Mouse (Mus musculus) NIH3T3 (cell line): Measurements from ENCODE around the gene Dmrtc2.
A peak's percentile ranks its signal among the peaks of the same experiment; 100 is the strongest.
"Not testable (repeated sequence)": the region's sequence is repeated elsewhere in the genome, so short reads cannot be mapped to it uniquely, and the experiment has no call there.

ENCODE experiments used
- DNase-seq: peaks from one replicate; pipeline ENCODE4 v3.0.0-alpha.2; 2012; ENCODE audit warnings: low read depth

Gene Dmrtc2

DNA sequence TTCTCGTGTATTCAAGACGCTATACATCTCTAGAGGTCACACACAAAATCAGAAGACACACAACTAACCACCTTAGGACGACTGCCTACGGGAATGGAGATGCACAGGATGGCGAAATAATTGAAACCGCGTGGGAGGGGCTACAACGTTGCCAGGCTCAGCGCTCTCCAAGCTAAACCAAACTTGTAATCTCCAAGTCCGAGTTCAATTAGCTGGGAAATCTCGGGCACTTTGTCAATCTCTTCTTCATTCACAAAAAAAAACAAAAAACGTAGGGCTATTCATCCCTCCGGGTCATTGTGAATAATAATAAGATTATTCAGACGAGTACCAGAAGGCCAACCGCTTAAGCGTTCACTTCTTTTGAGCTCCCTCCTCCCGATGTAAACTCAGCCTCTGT lies 777 bp upstream of the Dmrtc2 start:
- no peak for DNase-seq

DNA sequence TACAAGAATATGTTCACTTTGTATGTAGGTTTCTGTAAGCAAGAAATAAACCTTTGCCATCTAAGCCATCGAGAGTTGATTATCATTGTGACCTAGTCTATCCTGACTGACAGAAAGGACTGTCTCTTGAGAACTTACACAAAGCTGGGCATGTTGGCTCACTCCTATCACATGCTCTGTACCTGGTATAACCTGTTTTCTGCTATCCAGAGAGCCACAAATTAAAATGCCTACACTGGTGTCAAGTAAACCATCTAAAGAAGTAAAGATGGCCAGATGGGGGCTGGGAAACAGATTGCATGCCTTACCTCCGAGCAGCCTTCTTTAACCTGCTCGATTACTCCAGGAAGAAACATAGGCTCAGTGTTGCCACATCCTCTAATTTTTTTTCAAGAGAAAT lies 7.7 kb downstream of the Dmrtc2 start:
- DNase-seq: no peak

DNA sequence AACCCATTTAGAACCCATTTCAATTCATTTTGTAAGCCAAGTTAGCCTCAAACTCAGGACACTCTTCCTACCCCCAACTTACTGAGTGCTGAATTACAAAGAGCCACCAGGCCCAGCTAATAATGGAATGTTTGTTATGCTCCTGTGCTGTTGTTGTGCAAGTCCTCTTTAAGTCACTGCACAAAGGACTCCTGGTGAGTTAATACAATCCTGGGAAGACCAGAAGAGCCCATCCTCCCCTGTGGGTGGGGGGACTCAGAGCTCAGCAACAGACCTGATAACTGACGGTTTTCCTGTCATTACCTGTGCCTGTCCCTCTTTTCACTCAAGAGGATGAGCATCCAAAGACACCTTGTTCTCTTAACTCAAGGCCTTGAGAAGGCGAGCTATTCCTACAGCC lies 9.8 kb downstream of the Dmrtc2 start:
- DNase-seq: no peak

DNA sequence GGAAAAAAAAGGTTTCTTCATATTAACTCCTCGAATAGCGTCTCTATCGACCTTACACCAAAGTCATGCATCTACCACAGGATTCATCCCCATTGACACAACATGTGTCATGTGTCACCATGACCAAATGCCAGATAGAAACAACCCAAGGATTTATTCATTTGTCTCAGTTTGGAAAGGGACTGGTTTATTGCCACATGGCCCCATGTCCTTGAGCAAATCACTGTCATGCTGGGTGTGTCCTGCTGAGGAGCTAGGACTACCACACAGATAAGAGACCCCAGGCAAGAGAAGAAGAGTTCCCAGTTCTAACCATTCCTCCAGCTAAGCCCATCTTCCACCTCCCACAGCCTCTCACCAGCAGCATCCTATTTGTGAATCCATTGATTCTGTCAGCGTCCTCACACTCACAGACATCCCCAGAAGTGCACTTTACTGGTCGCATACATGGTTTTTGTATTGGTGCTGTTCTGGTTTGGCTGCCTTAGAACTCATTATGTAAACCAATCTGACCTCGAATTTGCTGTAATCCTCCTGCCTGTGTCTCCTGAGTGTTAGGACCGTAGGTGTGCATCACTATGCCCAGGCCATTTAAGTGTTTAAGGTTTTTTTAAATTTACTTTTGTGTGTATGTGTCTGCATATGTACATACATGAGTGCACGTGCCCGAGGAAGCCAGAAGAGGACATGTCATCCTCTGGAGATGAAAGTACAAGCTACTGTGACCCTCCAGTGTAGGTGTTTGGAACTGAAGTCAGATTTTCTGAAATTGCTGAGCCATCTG lies 12.8 kb downstream of the Dmrtc2 start:
- no peak for DNase-seq

DNA sequence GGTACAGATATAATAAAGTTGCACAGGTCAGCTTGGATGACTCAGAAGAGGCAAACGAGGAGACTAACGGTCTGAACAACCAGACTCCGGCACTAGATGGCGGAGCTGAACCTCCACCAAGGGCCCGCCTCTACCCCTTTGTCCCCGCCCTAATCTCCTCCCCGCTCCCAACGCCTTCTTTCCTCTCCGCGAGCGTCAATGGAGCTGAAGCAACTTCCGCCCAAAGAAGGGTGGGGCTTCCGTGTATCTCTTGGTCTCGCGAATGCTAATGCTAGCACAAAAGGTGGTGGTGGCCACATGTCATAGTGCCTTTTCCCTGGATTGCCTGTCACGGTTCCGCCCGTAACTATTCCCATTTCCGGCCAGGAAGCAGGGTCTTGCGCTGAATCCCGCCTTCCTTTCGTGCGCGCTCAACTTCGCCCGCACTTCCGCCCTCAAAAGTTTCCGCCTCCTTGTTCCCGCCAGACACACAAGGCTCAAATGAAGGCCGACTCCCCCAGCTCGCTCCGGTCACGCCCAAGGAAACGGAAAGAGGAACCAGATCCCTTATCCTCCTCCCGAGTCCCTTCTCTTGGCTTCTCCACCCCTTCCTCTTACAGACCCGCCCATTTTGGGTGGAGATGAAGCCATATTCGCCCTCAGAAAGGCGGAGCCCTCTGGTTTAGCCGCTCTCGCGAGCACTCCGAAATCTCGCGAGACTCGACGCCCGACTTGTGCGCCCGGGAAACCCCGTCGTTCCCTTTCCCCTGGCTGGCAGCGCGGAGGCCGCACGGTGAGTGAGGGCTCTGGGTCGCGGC lies 14.2 kb downstream of the Dmrtc2 start, which contains the start of gene Rps19:
Gene Rps19 (plus strand): TSS at position 476 of the 797 bp plus-strand sequence.
- DNase-seq: peak; percentile 100

DNA sequence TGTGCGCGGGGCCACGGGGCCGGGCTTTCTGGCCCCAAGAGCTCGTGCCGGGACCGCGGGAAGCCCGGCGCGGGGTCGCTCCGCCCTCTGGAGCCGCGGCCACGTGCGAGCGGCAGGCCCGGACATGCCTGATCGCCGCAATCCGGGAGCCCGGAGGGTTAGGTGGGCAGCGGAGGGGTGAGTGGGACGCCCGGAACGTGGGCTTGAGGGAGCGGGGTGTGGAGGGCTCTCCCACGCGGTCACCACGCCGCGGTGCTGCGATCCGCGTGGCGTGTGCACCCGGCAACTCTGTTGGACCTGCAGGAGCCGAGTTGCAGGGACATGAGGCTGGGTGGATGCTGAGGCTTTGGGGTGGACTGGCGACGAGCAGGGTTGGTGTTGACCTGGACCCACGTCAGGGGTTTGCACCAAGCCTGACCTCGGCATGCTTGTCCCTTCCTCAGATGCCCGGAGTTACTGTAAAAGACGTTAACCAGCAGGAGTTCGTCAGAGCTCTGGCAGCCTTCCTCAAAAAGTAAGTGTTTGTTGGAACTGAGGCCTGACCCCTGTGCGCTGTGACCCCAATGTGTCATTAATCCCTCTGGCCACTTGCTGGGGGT lies 14.9 kb downstream of the Dmrtc2 start:
- peak; percentile 50 for DNase-seq

DNA sequence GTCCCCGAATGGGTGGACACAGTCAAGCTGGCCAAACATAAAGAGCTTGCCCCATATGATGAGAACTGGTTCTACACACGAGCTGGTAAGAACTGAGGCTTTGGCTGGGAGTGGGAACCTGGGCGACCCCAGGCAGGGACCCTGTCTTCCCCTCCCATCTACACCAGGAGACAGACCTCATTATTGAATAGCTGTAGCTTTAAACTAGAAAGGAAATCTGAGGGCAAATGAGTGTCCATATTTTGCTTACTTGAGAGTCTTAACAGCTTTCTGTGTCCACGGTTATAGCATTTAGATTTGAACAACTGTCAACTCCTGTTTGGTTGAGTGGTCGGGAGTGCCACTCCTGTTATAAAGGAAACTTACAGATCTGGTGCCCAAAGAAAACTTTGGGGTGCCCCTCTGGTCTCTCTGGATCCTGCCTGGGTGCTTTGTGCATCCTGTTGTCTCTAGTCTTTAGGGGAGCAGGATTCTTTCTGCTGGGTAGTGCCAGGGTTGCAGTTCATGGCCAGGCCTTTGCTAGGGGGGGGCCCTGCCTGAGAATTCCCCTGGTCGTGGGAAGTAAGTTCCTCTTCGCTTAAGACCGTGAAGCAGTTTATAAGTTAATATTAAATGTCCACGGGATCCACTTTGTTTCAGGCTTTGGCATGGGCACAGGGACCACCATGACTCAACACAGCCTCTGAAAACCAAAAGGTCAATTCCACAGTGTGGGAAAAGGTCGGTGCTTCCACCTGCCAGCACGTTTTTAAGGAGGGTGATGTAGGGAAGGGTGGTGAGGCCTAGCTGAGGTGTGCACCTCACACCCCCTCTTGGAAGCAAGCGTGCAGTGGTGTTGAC lies 15.8 kb downstream of the Dmrtc2 start:
- DNase-seq: peak; percentile 33

DNA sequence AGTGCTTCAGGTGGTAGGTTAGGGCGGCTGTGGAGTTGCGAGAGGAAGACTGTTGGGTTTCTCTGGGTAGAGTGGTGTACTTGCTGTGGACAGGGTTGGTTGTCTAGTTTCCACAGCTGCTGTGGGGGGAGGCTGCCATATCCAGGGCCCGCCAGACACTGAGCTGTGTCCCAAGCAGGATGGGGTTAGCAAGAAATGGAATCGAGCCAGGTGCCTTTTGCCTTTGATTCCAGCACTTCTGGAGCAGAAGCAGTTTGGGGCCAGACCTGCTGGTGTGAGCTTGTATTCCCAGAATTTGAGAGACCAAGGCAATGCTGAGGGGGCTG lies 16.4 kb downstream of the Dmrtc2 start:
- peak; percentile 53 for DNase-seq

DNA sequence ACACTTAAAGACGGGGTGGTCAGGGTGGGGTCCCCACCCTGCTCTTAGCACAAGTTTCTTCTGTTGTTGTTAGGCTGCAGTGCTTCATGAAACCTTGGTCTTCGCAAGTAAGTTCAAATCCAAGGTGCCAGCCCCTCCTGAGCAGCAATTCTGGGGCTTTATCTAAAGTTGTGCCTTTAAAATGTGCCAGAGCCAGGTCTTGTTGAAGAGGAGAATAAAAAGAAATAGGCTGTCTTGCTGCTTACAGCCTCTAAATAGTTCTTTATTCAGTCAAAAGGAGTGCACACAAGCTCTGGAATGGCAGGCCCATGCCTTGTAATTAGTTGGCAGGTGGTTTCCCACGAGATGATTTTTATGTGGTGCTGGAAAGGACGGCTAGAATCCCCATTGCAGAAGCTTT lies 17.2 kb downstream of the Dmrtc2 start:
- no peak for DNase-seq

DNA sequence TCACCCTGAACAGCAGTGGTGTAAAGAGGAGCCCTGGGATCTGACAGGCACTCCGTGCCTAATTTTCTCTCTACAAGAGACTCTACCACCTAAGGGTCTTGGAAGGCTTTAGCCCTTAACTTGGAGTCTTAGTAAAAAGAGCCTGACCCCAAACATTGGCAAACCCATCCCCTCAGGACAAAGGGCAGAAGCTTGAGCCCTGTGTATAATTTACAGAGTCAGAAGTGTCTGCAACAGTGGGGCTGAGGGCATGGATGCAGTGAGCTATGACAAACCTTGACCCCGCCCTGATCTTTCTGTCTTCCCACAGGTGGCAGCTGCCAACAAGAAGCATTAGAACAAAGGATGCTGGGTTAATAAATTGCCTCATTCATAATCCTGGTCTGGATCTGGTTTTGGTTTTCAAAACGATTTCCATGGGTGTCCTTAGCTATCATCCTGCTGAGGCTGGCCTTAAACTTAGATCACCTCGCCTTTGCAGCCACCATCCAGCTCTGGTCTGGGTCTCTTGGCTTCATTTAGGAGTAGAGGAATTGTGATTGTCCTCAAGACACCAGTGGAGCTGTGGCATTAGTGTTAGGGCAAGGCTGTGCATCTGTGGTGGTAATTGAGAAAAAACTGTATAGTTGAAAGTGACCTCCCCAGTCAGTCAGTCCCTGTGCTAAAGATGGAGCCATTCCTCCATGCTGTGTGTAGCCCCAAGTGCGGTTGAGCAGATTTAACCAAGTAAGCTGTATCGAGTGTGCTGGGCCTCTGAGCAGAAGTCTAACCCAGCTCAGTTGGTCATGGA lies 19.8 kb downstream of the Dmrtc2 start:
- DNase-seq: no peak

DNA sequence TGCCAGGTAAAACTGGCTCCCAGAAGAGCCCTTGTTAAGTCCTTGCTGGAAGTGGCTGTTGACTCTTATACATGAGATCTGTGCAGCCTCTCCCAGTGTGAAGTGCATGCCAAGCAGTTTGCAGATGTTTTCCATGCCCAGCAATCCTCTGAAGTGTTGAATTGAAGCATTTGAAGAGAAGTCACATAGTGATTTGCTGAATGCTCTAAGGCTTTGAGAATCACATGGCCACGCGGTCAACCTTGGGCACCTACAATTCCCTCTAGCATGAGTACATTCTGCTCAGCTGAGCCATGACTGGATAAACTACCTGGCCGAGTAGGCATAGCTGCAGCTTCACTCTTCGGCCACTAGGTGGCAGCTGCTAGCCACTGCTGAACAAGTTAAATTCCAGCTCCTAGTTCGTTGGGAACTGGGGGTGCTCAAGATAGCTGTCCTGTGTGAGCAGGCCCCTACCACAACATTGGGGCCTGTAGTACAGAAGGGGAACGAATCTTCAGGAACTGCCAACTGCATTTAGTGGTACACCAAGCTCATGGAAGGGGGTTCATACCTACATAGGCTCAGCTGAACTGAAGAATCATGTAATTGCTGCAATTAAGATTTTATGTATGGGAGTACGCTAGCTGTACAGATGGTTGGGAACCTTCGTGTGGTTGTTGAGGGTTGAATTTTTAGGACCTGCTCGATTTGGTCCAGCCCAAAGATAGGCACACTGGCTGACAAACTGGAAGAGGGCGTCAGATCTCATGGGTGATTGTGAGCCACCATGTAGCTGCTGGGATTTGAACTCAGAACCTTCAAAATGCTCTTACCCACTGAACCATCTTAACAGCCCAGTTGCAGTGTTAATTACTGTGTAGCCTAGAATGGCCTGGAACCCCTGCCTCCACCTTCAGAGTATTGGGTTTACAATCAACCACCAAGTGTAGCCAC lies 20.7 kb downstream of the Dmrtc2 start:
- DNase-seq: peak; percentile 91

DNA sequence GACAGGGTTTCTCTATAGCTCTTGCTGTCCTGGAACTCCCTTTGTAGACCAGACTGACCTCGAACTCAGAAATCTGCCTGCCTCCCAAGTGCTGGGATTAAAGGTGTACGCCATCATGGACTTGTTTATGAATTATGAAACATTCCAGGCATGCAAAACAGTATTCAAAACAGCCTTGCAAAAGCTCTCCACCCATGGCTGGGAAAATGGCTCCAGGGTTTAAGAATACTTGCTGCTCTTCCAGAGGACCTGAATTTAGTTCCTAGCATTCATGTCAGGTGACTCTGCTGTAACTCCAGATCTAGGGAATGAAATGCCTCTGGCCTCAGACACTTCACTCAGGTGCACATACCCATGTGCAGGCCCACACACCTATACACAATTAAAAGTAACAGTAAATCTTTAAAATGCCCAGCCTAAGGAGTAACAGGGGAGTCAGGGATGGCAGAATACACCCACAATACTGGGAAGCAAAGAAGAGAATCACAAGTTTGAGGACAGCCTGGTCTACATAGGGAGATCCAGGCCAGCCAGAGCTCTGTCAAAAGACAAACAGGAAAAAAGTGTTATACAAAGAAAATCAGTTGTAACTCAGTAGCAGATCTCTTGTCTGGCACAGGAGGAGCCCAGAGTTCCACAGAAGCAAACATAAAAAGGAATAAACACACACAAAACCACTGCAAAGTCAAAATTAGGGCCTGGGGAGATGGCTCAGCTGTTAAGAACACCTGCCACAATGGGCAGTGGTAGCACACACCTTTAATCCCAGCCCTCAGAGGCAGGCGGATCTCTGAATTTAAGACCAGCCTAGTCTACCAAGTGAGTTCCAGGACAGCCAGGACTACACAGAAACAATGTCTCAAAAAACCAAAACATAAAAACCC lies 21.6 kb downstream of the Dmrtc2 start:
- no peak for DNase-seq

DNA sequence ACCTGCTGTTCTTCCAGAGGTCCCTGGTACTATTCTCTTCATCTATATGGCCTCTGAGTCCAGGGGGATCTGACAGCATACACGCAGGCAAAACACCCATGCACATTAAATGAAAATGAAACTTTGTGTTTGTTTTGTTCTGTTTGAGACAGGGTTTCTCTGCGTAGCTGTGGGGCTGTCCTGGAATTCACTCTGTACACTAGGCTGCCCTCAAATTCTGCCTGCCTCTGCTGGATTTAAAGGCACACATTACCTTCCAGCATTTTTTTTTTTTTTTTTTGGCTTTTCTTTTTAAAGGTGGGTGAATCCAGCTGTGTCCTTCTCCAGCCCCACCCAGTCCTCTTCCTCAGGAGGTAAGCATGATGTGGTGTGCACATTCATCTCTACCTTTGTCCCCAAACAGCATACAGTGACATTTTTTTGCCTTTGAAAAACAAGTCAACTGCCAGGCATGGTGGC lies 22.3 kb downstream of the Dmrtc2 start:
- no peak for DNase-seq

DNA sequence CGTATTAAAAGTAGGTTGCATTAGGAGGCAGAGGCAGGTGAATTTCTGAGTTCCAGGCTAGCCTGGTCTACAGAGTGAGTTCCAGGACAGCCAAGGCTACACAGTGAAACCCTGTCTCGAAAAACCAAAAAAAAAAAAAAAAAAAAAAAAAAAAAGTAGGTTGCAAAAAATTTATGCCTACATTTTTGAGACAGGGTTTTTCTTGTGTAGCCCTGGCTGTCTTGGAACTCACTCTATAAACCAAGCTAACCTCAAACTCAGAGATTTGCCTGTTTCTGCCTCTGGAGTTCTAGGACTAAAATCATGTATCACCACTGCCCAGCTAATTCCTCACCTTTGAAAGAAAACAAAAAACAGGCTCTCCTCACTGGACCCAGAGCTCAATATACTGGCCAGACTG lies 25.9 kb downstream of the Dmrtc2 start:
- not testable (repeated sequence) for DNase-seq

DNA sequence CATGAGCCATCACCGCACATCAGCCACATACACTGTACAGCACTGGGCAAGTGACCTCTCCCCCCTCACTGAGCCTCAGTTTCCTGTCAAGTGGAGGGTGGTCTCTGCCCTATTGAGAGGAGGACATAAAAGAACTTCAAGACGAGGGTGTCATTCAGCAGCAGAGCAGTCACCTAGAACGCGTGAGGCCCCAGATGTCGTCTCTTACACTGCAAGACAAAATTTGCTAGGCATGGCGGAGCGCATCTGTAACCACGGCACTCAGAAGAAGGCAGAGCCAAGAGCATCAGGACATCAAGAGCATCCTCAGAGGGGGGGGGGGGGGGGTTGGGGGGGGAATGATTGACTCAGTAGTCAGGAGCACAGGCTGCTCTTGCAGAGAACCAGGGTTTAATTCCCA lies 26.4 kb downstream of the Dmrtc2 start:
- no peak for DNase-seq

DNA sequence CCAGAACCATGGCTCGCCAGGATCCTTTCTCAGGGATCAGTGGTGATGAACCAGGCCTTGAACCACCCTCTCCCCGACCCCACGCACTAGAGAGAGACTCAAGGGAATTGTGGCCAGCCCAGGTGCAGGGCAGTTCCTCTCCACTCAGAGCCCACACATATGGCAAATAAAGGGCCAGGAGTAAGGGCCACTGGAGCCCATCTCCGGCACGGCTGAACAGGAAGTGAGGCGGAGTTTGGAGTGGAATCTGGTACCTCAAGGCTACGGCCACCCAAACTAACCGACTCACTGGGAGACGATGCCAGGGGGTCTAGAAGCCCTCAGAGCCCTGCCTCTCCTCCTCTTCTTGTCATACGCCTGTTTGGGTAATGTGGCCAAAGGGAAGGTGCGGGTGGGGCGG lies 27.4 kb downstream of the Dmrtc2 start, which contains the start of gene Cd79a:
Gene Cd79a (plus strand): TSS at position 158 of the 400 bp plus-strand sequence.
- DNase-seq: no peak

DNA sequence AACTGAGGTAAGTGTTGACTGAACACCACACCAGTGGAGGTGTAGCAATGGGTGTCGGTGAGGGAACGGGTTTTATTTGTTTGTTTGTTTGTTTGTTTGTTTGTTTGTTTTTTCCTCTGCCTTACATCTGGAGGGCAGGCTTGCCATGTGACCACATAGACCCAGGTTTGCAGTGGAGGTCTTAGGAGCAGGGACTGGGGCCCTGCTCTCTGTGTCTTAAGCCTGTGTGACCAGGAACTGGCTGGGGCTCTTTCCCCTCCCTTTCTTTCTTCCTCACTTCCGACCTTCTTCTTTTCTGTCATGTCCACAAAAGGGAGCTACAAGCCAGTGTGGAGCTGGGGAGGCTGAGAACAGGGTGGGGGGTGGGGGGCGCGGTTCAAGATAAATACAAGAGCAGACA lies 28.1 kb downstream of the Dmrtc2 start:
- DNase-seq: no peak

DNA sequence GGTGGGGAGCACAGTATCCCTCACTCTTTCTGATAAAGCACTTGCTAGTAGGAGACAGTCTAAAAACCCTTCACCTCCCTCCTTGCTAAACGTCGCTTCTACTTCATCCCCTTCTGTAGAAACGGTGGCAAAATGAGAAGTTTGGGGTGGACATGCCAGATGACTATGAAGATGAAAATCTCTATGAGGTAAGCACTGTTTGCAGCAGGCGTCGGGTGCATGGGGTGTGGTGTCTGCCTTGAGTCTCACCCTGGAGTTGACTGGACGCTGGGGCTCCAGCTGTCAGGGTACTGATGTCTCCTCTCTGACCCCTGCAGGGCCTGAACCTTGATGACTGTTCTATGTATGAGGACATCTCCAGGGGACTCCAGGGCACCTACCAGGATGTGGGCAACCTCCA lies 31.3 kb downstream of the Dmrtc2 start:
- no peak for DNase-seq

DNA sequence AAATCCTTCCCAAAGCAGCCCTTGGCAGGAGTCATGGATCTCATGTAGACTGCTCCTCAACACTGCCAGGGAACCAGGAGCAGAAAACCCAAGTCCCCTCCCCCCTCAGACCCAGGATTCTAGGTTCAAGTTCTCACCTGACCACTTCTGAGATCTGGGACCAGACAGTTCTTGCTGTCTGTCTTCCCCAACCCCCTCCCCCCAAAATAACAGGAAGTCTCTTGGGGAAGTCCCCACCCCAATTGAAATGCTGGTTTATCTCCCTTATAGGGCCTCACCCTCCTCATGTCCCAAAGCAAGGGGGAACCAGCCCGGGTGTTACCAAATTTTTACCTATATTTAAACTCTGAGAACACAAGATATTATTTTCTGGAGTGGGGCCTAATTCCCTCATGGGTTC lies 32.0 kb downstream of the Dmrtc2 start:
- DNase-seq: no peak
